Mouse (Mus musculus) cortical plate, adult 2 months (tissue): Measurements from ENCODE around the gene Hlcs. TPM values are rescaled to one million over a fixed set of nuclear protein-coding genes. Genes with fewer than 3 reads are reported as not detected.

Experiments used
- H3K27ac ChIP-seq: fragments of 200-500 bp; 2 replicates; pipeline ENCODE4 v1.5.1; 2012; ENCODE audit warnings: low read length, control low read depth, inconsistent platforms; ENCODE audit not compliant: insufficient read depth
- H3K4me1 ChIP-seq: fragments of 200-500 bp; 2 replicates; pipeline ENCODE4 v1.6.1; 2011; ENCODE audit warnings: low read length; ENCODE audit not compliant: control insufficient read depth, insufficient read depth
- H3K4me3 ChIP-seq: fragments of 200-500 bp; 2 replicates; pipeline ENCODE4 v1.5.1; 2011; ENCODE audit warnings: mild to moderate bottlenecking, low read length, control low read depth; ENCODE audit not compliant: insufficient read depth
- CTCF ChIP-seq: fragments of 200-500 bp; IDR thresholded peaks from 2 replicates; pipeline ENCODE4 v1.5.1; 2011; ENCODE audit warnings: mild to moderate bottlenecking, control low read depth, low read length; ENCODE audit not compliant: insufficient read depth; ENCODE audit errors: extremely low read depth
- POLR2A ChIP-seq: fragments of 200-500 bp; IDR thresholded peaks from 2 replicates; pipeline ENCODE4 v1.6.1; 2011; ENCODE audit warnings: mild to moderate bottlenecking, low read length, control low read depth; ENCODE audit not compliant: insufficient read depth; ENCODE audit errors: extremely low read depth
- polyA plus RNA-seq: library from polyadenylated mRNA; depleted of rRNA; stranded (reverse); fragments of >200 nt; gene quantifications from 2 replicates; pipeline ENCODE4 v1.2.3, GENCODE M21; 2012

Hlcs gene
- polyA plus RNA-seq, 1 experiment, result 10.2 TPM

DNA sequence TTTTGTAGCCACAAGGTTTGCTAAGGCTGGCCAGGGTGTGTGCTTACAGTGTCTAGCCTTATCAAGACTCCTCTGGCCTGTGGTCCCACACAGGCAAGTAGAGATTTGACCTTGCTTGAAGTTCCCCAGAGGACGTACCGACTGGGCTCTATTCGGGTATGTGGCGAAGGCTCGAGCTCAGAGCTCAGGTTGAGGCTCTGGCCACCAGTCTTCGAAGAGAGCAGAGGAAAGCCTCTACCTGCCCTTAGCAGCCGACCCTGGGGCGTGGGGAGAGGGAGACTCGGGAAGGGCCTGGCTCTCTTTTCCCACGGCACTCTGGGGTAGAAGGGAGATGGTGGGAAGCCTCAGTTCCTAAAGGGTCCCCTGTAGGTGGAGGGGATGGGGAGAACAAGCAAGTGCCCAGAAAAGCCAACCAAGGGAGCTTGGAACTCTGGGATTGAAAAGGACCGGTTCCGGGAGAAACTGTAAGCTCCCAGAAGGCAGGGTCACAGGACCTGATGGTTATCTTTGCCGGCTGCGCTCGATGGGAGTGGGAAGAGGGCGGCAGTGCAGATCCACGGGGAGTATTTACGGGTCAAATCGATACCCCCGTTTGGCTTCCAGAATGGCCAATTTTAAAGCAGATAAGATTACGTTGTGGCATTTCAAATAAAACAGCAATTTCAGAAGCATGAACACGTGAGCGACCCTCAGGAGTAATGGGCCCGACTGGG lies 220.1 kb downstream of the Hlcs start:
- TF ChIP-seq POLR2A (no peak), CTCF (no peak)
- H3K4me1 ChIP-seq, result no peaks in the 10 kb centered on the region
- H3K4me3 ChIP-seq, result no peak overlapping the region
- H3K27ac ChIP-seq, result no peak overlapping the region

DNA sequence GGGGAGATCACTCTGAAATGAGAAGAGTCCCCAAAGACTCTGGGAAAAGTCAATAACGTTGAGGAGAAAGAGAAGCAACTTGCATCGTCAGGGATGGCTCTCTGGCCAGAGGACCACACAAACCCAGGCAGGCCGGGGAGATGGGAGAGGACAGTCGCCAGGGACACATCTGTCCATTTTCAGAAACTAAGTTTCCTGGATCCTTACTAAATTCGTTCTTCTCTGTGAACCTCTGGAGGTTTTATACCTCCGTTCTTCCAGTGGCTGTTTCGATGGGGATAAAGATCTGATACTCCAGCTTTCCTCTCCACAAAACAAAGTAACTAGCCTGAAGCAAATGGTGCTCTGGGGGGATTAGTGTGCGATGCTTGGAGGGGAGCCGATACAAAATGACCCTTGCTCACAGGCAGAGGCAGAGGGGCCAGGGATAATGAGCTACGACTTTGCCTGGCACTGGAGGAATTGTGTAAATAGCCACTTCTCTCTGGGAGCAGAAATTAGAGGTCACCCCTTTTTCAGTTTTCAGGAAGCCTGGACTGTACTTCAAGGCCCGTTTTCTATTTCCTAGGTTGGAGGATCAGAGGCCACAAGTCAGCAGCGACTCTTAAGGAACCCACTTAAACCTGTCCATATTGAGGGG lies 220.7 kb downstream of the Hlcs start:
- TF ChIP-seq POLR2A (no peak), CTCF (no peak)
- Histone ChIP-seq H3K4me1 (no peaks in the 10 kb centered on the region), H3K27ac (no peak overlapping the region), H3K4me3 (no peak overlapping the region)

DNA sequence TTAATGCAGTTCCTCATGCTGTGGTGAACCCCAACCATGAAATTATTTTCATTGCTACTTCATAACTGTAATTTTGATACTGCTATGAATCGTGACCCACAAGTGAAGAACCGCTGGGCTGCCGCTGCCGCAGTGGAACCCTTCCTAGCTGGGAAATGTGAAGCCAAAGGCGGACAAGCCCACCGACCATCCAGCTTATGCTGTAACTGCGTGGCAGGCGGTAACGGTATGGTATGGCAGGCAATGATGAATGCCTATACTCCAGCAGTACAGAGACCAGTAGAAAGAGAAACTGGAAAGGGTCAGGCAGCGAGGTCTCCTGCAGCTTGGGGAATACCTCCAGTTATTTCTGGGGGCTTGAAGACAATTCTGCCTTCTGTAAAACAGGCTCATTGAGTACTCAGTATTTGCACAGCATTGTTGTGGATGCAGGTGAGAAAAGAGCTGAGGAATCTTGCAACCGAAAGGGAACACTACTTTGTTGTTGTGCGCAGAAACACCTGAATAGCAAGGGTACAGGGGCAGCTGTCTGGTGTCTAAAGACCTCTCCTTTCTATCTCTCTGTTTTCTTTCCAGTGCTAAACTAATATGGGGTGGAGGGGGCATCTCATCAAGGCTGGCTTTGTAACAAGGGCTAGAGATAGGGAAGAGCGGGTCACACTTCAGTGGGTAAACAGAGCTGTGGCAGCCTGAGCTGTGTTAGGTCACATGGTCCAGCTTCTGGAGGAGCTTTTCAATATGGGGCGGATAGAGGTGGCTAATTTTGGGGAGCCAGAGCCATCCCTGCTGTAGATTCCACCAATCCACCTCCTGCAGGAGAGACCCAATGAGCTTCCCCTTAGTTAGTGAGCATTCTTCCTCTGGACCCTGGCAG lies 224.3 kb downstream of the Hlcs start:
- no peak overlapping the region for H3K4me3 ChIP-seq
- TF ChIP-seq POLR2A, result no peak
- TF ChIP-seq CTCF, result no peak
- H3K27ac ChIP-seq, result no peak overlapping the region
- H3K4me1 ChIP-seq, result no peaks in the 10 kb centered on the region

DNA sequence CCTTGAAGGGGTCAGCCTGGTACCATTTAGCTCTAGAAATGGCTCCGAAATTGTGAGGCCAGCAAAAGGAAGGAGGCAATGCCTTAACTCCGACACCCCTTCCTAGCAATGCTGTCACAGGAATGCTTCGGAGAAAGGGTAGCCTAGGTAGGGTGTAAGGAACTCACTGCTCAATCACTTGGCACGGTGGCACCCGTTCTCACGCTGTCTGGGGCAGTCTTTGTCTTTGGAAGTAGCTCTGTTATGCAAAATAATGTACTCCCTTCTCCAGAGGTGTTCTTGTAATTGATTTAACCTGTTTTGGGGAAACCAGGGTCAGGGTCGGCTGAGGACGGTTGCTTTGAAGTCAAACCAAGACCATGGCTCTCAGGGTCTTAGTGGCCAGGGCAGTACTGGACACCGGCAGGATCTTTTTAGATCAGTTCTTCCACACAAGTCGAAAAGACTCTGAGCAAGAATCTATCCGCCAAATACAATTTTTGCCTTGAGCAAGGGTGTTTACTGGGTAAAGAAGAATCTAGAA lies 225.1 kb downstream of the Hlcs start:
- TF ChIP-seq POLR2A (no peak), CTCF (no peak)
- Histone ChIP-seq H3K4me3 (no peak overlapping the region), H3K4me1 (no peaks in the 10 kb centered on the region), H3K27ac (no peak overlapping the region)

DNA sequence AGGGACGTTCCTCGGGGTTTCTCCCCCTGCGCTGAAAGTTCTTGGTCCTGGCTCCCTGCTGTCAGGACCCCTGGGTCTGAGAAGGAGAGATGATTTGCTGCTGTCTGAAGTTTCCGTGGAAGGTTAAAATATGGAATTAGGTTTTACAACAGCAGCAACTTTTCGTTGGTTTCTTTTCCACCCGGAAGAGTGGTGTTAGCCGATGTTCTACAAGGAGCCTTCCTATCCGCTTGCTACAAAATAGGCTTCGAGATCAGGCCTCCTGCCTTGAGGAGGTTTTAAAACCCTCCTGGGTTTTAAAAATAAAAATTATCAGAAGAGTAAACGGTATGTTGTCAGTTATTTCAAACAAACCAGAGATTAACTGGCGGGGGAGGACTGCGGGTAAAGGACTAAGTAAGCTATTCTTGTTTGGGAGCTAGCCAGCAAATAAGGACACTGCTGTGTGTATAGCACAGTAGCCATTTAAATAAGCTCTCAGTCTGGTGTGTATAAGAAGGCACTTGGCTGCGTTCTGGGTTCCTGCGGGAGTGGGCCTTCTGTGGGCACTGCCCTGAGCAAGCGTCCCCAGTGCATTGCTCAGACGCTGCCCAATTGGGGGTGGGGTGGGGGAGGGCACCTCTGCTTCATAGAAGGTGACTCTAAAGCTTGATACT lies 225.7 kb downstream of the Hlcs start:
- TF ChIP-seq CTCF (no peak), POLR2A (no peak)
- H3K27ac ChIP-seq, result no peak overlapping the region
- no peaks in the 10 kb centered on the region for H3K4me1 ChIP-seq
- no peak overlapping the region for H3K4me3 ChIP-seq

DNA sequence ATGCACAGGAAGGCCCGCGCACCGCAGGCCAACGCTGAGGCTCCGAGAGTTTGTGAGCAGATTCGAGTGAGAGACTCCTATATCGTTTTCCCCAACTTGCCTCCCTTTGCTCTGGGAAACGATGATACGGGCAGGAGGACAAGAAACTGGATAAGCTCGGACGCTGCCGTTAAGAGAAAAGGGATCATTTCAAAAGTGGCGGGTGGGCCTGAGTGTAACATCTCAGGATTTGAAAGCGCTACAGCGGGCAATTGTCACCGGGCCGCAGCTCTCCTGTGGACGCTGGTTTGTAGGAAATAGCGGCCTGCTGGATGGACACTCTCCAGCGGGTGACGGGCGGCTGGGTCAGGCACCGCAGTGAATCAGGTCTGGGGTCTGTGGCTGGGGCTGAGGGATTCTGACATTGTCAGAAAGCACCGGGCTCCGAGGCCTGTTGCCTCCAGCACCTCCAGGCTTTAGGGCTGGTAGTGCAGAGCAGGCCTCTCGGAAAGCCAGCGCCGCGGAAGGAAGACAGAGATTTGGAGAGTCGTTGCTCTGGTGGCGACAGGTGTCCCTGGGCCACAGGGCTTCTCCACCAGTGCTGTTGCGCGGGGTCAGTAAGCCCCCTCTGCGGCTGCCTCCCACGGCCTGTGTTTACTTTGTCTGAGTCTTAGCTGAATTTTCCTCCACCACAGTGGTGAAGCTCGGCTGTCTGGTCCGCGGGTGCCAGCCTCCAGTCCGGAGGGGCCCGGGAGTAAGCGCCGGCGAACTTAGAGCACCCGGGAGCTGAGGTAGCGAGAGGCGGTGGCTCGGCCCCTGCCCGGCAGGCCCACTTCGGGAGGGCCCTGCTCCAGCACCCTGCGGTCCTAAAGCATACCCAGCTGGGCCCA lies 226.4 kb downstream of the Hlcs start:
- H3K27ac ChIP-seq, result no peak overlapping the region
- no peak overlapping the region for H3K4me3 ChIP-seq
- no peak for TF ChIP-seq CTCF
- no peak for TF ChIP-seq POLR2A
- no peaks in the 10 kb centered on the region for H3K4me1 ChIP-seq

DNA sequence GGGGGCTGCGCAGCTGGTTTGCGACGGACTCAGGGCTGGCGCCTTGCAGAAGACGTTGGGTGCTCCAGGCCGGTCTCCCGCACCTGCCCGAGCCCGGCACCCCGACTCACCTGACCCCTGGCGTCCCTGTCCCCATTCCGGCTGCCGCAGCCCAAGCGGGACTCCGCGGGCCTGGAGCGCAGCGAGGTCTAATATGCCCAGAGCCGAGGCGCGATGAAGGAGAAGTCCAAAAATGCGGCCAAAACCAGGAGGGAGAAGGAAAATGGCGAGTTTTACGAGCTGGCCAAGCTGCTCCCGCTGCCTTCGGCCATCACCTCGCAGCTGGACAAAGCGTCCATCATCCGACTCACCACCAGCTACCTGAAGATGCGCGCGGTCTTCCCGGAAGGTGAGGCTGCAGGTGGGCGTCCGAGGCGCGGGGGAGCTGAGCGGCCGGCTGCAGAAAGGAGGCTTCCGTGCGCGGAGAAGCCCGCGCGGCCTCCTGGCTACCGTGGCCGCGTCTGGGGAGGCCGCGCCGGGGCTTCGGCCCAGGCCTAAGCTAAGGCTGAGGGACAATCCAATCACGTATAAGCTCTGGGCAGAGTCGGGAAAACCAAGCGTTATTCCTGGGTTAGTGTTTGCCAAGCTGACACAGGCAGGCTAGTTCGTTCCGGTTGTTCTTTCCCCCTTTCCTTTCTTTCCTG lies 227.6 kb downstream of the Hlcs start:
- TF ChIP-seq POLR2A (no peak), CTCF (no peak)
- no peaks in the 10 kb centered on the region for H3K4me1 ChIP-seq
- no peak overlapping the region for H3K4me3 ChIP-seq
- no peak overlapping the region for H3K27ac ChIP-seq
